Mouse (Mus musculus) embryonic facial prominence, embryonic 15.5 days (tissue): ENCODE data around the gene Dhrs1. TPM values are rescaled to one million over a fixed set of nuclear protein-coding genes. Genes with fewer than 3 reads are reported as not detected.
A peak's percentile ranks its signal among the peaks of the same experiment; 100 is the strongest.

Source experiments
- ATAC-seq: fragments of 200-750 bp; cut with Nextera tagmentation; 2 replicates; pipeline ENCODE4 v1.8.0; 2017; ENCODE audit warnings: low read depth, moderate TSS enrichment; ENCODE audit not compliant: insufficient number of reproducible peaks, low FRiP score, low TSS enrichment
- H3K27ac ChIP-seq: fragments of 300-500 bp; sonication (generic); replicated peaks from 2 replicates; pipeline ENCODE4 v1.5.1; 2015; ENCODE audit warnings: mild to moderate bottlenecking, inconsistent platforms
- H3K27me3 ChIP-seq: fragments of 300-500 bp; sonication (generic); 2 replicates; pipeline ENCODE4 v1.6.1; 2015; ENCODE audit warnings: inconsistent platforms
- H3K36me3 ChIP-seq: fragments of 300-500 bp; sonication (generic); 2 replicates; pipeline ENCODE4 v1.6.1; 2015; ENCODE audit warnings: mild to moderate bottlenecking, inconsistent platforms
- H3K4me1 ChIP-seq: fragments of 300-500 bp; sonication (generic); 2 replicates; pipeline ENCODE4 v1.6.1; 2015; ENCODE audit warnings: inconsistent platforms
- H3K4me2 ChIP-seq: fragments of 300-500 bp; sonication (generic); replicated peaks from 2 replicates; pipeline ENCODE4 v1.6.1; 2015; ENCODE audit warnings: mild to moderate bottlenecking, inconsistent platforms
- H3K4me3 ChIP-seq: fragments of 300-500 bp; sonication (generic); replicated peaks from 2 replicates; pipeline ENCODE4 v1.5.1; 2015; ENCODE audit warnings: mild to moderate bottlenecking, inconsistent platforms
- H3K9ac ChIP-seq: fragments of 300-500 bp; sonication (generic); 2 replicates; pipeline ENCODE4 v1.6.1; 2015; ENCODE audit warnings: inconsistent platforms
- H3K9me3 ChIP-seq: fragments of 300-500 bp; sonication (generic); replicated peaks from 2 replicates; pipeline ENCODE4 v1.6.1; 2016; ENCODE audit warnings: inconsistent platforms
- WGBS: fragments of 180-500 bp; shearing (Covaris S2); methylation state at CpG from one replicate; pipeline ENCODE4 v1.1.7; 2015; 5-methylcytosine and 5-hydroxymethylcytosine counted together
- polyA plus RNA-seq: library from polyadenylated mRNA; unstranded; fragments of >200 nt; fragmentation: Nextera tagmentation; extraction: Ambion mirVana; gene quantifications from 2 replicates; pipeline ENCODE4 v1.2.1, GENCODE M21; 2015

Dhrs1 gene
- polyA plus RNA-seq, 1 experiment from 2014 or later: 90.0 TPM

GRCm38 (mm10) chr14:55721076-55721475 lies 24.4 kb downstream of the Dhrs1 start:
- H3K27ac ChIP-seq: peak overlapping the region; percentile 83; the same call in 1 of the 2 replicates
- 71% methylated on average over 6 of the region's 6 CpGs for WGBS

GRCm38 (mm10) chr14:55720666-55721065 lies 24.8 kb downstream of the Dhrs1 start:
- WGBS: 88% methylated on average over 12 of the region's 12 CpGs
- Histone ChIP-seq H3K9me3 (no peaks in the 10 kb centered on the region), H3K4me3 (peak overlapping the region; percentile 93; the same call in 1 of the 2 replicates), H3K9ac (no peak overlapping the region), H3K4me1 (peaks cover 16% of the 10 kb centered on the region; the same call in 1 of the 2 replicates), H3K27me3 (no peaks in the 10 kb centered on the region), H3K27ac (no peak overlapping the region), H3K4me2 (no peak overlapping the region), H3K36me3 (peaks cover 36% of the 10 kb centered on the region)
- ATAC-seq: no peak

More at GRCm38 (mm10) chr14:55721076-55721475, 24.4 kb downstream of the Dhrs1 start:
- H3K36me3 ChIP-seq: peaks cover 36% of the 10 kb centered on the region
- 0 out of 2 replicates have a peak overlapping the region, but pooled peaks have one; percentile 69 for H3K9ac ChIP-seq
- H3K4me2 ChIP-seq: peak overlapping the region; percentile 75
- H3K4me1 ChIP-seq: peaks cover 16% of the 10 kb centered on the region; the same call in 1 of the 2 replicates
- no peak for ATAC-seq
- H3K4me3 ChIP-seq: peak overlapping the region; percentile 93
- no peaks in the 10 kb centered on the region for H3K9me3 ChIP-seq
- no peaks in the 10 kb centered on the region for H3K27me3 ChIP-seq

- H3K9ac ChIP-seq: no peak overlapping the region
- ATAC-seq: no peak
- no peaks in the 10 kb centered on the region for H3K9me3 ChIP-seq
- no peak overlapping the region for H3K27ac ChIP-seq
- H3K4me3 ChIP-seq: no peak overlapping the region
- no peaks in the 10 kb centered on the region for H3K27me3 ChIP-seq
- H3K4me1 ChIP-seq: peaks cover 19% of the 10 kb centered on the region
- peaks cover 36% of the 10 kb centered on the region for H3K36me3 ChIP-seq
- H3K4me2 ChIP-seq: no peak overlapping the region
- WGBS: 91% methylated on average over 6 of the region's 6 CpGs
These were observed 25.8 kb downstream of the Dhrs1 start for GRCm38 (mm10) chr14:55719737-55720136.

GRCm38 (mm10) chr14:55716884-55717283 lies 28.6 kb downstream of the Dhrs1 start:
- no peak overlapping the region for H3K9ac ChIP-seq
- 43% methylated on average over 8 of the region's 8 CpGs for WGBS
- no peaks in the 10 kb centered on the region for H3K9me3 ChIP-seq
- no peak overlapping the region for H3K4me3 ChIP-seq
- ATAC-seq: no peak
- no peak overlapping the region for H3K4me2 ChIP-seq
- H3K27ac ChIP-seq: no peak overlapping the region
- H3K36me3 ChIP-seq: peaks cover 36% of the 10 kb centered on the region
- H3K4me1 ChIP-seq: peaks cover 28% of the 10 kb centered on the region
- peaks cover 10% of the 10 kb centered on the region; the same call in 1 of the 2 replicates for H3K27me3 ChIP-seq

GRCm38 (mm10) chr14:55716271-55716670 lies 29.2 kb downstream of the Dhrs1 start:
- no peaks in the 10 kb centered on the region for H3K9me3 ChIP-seq
- peaks cover 24% of the 10 kb centered on the region for H3K4me1 ChIP-seq
- peaks cover 36% of the 10 kb centered on the region for H3K36me3 ChIP-seq
- ATAC-seq: no peak
- no peak overlapping the region for H3K27ac ChIP-seq
- H3K4me3 ChIP-seq: no peak overlapping the region
- 86% methylated on average over 6 of the region's 6 CpGs for WGBS
- H3K9ac ChIP-seq: no peak overlapping the region
- H3K4me2 ChIP-seq: no peak overlapping the region
- peaks cover 10% of the 10 kb centered on the region; the same call in 1 of the 2 replicates for H3K27me3 ChIP-seq

GRCm38 (mm10) chr14:55714893-55715292 lies 30.6 kb downstream of the Dhrs1 start:
- Histone ChIP-seq H3K9ac (no peak overlapping the region), H3K4me1 (peaks cover 19% of the 10 kb centered on the region), H3K4me3 (no peak overlapping the region), H3K9me3 (no peaks in the 10 kb centered on the region), H3K27me3 (peaks cover 10% of the 10 kb centered on the region; the same call in 1 of the 2 replicates), H3K36me3 (peaks cover 33% of the 10 kb centered on the region), H3K27ac (peak overlapping the region; percentile 58), H3K4me2 (no peak overlapping the region)
- ATAC-seq: no peak
- WGBS: 23% methylated on average over 6 of the region's 6 CpGs

DNA sequence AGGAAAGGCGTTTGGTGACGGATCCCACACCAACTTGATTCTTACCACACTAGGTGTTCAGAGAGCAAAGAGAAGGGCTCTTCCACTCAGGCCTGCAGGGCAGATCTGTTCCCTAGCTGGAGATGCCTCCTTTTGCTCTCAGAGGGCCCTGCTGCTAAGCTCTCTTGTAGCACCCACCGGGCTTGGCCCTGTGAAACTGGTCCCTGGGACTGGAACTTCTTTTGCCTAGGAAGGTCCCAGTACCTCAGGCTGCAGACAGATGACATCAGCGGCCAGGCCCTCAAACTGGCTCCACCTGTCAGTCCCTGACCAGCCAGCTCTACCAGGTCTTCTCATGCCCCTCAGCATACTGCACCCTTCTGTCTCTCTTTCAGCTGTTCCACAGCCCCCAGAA lies 31.8 kb downstream of the Dhrs1 start, which contains the start of gene Tgm1:
Gene Tgm1 (minus strand): TSS at position 198 of the 394 bp plus-strand sequence.
- Histone ChIP-seq H3K27ac (peak within 1 kb of the TSS; percentile 74), H3K27me3 (peaks cover 10% of the 10 kb centered on the region; the same call in 1 of the 2 replicates), H3K4me2 (peak within 1 kb of the TSS; percentile 41), H3K4me1 (peaks cover 19% of the 10 kb centered on the region), H3K9me3 (no peaks in the 10 kb centered on the region), H3K9ac (no peak within 1 kb of the TSS; the same call in 1 of the 2 replicates), H3K4me3 (peak within 1 kb of the TSS; percentile 23), H3K36me3 (peaks cover 22% of the 10 kb centered on the region)
- ATAC-seq: no peak
- 24% methylated on average over 4 of the region's 4 CpGs for WGBS

GRCm38 (mm10) chr14:55713007-55713728 lies 32.3 kb downstream of the Dhrs1 start:
- WGBS: 14% methylated on average over 25 of the region's 25 CpGs
- Histone ChIP-seq H3K9me3 (no peaks in the 10 kb centered on the region), H3K36me3 (peaks cover 16% of the 10 kb centered on the region), H3K27ac (peak overlapping the region; percentile 74), H3K9ac (no peak overlapping the region; the same call in 1 of the 2 replicates), H3K27me3 (peaks cover 10% of the 10 kb centered on the region; the same call in 1 of the 2 replicates), H3K4me1 (peaks cover 19% of the 10 kb centered on the region), H3K4me2 (peak overlapping the region; percentile 41), H3K4me3 (peak overlapping the region; percentile 23)
- no peak for ATAC-seq

DNA sequence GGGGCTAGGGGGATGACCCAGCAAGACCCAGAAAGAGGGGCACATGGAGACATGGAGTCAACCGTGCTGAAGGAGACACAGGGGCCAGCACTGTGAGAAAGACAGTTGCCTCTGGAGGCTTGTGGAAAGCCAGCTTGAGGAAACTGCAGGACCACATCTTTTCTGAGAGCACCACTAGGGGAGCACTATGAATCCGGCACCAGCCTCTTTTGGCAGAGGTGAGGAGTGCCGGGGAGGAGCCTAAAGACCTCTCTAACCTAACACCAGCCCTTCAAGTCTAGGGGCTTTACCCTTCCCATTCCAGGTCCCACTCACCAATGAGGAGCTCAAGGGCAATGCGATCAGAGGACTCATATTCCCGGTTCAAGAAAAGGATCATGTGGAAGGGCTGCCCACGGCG lies 33.7 kb downstream of the Dhrs1 start:
- 74% methylated on average over 7 of the region's 7 CpGs for WGBS
- H3K27ac ChIP-seq: no peak overlapping the region
- H3K4me3 ChIP-seq: 0 out of 2 replicates have a peak overlapping the region, but pooled peaks have one; percentile 7
- ATAC-seq: no peak
- no peaks in the 10 kb centered on the region for H3K9me3 ChIP-seq
- no peak overlapping the region for H3K4me2 ChIP-seq
- H3K36me3 ChIP-seq: peaks cover 6% of the 10 kb centered on the region
- peaks cover 10% of the 10 kb centered on the region; the same call in 1 of the 2 replicates for H3K27me3 ChIP-seq
- peaks cover 19% of the 10 kb centered on the region for H3K4me1 ChIP-seq
- H3K9ac ChIP-seq: no peak overlapping the region

DNA sequence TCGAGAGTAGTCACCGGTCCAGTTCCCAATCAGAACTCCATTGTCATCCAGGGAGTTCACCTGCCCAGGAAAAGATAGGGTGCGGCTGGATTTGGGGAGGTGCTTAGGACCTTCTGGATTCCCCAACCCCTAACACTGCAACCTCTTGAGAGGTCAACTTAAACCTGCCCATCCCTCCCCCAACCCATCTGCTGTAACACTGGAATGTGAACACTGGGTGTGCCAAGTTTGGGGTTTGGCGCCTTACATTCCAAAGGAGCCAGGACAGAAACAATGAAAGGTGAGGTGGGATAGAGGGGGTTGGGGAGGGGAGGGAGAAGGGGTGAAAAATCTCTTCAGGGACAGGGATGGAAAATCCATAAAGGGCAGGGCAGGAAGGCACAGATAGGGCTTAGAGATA lies 36.0 kb downstream of the Dhrs1 start:
- Histone ChIP-seq H3K4me2 (no peak overlapping the region), H3K9me3 (no peaks in the 10 kb centered on the region), H3K4me1 (peaks cover 13% of the 10 kb centered on the region), H3K4me3 (no peak overlapping the region), H3K27ac (no peak overlapping the region), H3K36me3 (no peaks in the 10 kb centered on the region), H3K27me3 (peaks cover 10% of the 10 kb centered on the region; the same call in 1 of the 2 replicates), H3K9ac (no peak overlapping the region)
- ATAC-seq: no peak
- 80% methylated on average over 4 of the region's 4 CpGs for WGBS

DNA sequence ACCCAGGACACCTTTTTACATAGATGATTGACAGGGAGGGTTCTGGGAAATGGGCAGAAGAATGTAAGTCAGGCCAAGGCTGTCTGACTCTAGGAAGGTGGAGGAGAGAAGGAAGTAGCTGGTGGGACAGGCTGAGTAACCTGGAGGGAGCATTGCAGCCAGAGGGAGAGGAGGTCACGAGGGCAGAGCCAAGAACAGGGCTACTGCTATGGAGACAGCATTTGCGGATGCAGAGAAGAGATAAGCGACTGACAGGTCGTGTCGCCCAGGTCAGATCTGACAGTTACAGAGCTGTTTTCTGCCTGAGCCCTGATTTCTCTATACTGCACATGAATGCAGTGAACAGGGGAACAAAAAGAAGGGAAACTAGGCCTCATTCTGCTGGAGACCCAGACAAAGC lies 38.1 kb downstream of the Dhrs1 start:
- Histone ChIP-seq H3K4me3 (no peak overlapping the region), H3K36me3 (no peaks in the 10 kb centered on the region), H3K4me2 (no peak overlapping the region), H3K9ac (no peak overlapping the region), H3K27ac (no peak overlapping the region), H3K4me1 (no peaks in the 10 kb centered on the region), H3K27me3 (peaks cover 2% of the 10 kb centered on the region; the same call in 1 of the 2 replicates), H3K9me3 (no peaks in the 10 kb centered on the region)
- 78% methylated on average over 5 of the region's 5 CpGs for WGBS
- ATAC-seq: no peak
